Mouse (Mus musculus) neutrophil, adult 5-6 weeks (primary cell): ENCODE data around the gene Trip4. TPM values are rescaled to one million over a fixed set of nuclear protein-coding genes. Genes with fewer than 3 reads are reported as not detected.
"Not testable (repeated sequence)": the region's sequence is repeated elsewhere in the genome, so short reads cannot be mapped to it uniquely, and the experiment has no call there.

Experiments used
- ATAC-seq: fragments of 151-379, 151-347 bp; 2 replicates; pipeline ENCODE4 v1.8.0; 2017; ENCODE audit warnings: mild to moderate bottlenecking, moderate TSS enrichment; ENCODE audit not compliant: insufficient number of reproducible peaks, poor library complexity, low FRiP score, severe bottlenecking; ENCODE audit errors: extremely low read depth
- total RNA-seq: library from RNA; stranded (forward); fragments of 200-1000 nt; gene quantifications from 2 replicates; pipeline ENCODE4 v1.2.3, GENCODE M21; 2017

Trip4 gene
- total RNA-seq, 1 experiment from 2014 or later = 41.9 TPM

GRCm38 (mm10) chr9:65811784-65812183 is 96.8 kb downstream of the Trip4 start:
- no peak for ATAC-seq

DNA sequence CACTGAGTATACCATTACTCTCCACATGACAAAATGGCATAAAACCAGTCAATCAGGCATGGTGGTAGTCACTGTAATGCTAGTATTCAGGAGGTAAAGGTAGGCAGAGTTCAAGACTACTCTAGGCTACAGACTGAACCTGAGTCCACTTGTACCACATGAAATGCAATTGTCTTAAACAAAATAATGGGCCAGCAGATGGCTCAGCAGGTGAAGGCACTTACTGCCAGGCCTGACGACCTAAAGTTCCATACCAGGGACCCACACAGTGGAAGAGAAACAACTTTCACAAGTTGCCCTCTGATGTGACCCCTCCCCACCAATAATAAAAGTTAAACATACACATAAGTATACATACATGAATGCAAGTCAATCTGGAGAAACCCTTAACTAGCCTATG is 100.8 kb downstream of the Trip4 start:
- ATAC-seq = no peak

- no peak for ATAC-seq
Measured at GRCm38 (mm10) chr9:65807251-65807650, 101.3 kb downstream of the Trip4 start.

GRCm38 (mm10) chr9:65799770-65800169 is 108.8 kb downstream of the Trip4 start:
- ATAC-seq = no peak

DNA sequence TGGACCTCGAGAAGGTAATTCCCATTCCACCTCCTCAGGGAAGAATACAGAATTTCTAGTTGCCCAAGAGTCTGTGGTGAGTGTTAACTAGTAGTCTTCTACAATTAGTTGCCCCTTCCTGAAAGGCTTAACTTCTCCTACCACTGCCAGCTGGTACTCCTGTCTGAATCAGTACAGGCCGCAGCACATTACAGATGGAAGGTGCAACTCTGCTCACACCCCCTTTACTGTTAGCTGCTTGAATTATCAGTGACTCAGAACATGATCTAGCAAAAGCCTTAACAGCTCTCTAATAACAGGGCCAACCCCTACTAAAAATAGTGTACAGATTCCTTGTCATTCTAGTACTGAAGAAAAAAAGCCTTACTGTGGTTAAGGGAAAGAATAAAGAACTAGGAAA is 112.9 kb downstream of the Trip4 start:
- no peak for ATAC-seq

- ATAC-seq = no peak
Measured at GRCm38 (mm10) chr9:65794313-65794712, 114.3 kb downstream of the Trip4 start.

GRCm38 (mm10) chr9:65793506-65793905 is 115.1 kb downstream of the Trip4 start:
- no peak for ATAC-seq

- ATAC-seq = no peak
Measured at GRCm38 (mm10) chr9:65793086-65793485, 115.5 kb downstream of the Trip4 start.

- ATAC-seq = no peak
Measured at GRCm38 (mm10) chr9:65791846-65792245, 116.7 kb downstream of the Trip4 start.

GRCm38 (mm10) chr9:65791106-65791505 is 117.5 kb downstream of the Trip4 start:
- no peak for ATAC-seq

DNA sequence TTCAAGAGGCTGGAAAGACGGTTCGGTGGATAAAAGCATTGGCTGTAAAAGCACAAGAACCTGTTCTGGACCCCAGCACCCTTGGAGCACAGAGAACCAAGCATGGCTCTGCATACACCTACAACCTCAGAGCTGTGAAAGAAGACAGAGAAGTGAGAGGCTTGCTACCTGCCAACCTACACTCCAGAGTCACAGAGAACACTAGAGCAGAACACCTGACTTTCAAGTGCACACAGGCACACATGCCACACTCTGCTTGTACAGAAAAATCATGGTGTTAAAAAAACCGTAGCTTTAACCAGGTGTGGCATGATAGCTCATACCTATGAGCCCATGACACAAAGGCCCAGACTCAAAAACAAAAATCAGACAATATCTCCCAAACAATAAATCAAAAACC is 118.8 kb downstream of the Trip4 start:
- ATAC-seq = no peak

- no peak for ATAC-seq
Measured at GRCm38 (mm10) chr9:65788556-65788955, 120.0 kb downstream of the Trip4 start.

DNA sequence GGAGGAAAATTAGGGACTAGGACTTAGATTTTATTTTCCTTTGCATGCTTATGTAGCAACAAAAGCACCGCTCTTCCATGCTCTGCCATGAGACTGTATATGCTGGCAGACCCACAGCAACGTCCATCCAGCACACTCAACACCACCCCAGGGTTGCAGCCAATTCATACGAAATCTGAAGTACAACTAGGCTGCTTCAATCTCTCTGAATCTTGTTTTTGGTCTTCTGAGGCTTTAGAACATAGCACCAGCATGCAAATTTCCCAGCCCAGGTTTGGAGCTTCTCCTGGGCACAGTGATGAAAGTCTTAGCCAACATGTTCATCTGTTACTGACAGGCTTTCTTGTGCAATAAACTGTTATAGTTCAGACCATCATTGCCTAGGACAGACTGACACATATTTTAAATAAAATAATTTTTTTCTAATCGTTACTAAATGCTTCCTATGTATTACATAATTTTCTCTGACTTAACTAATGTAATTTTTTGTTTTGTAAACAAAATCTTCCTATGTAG is 120.7 kb downstream of the Trip4 start:
- no peak for ATAC-seq

DNA sequence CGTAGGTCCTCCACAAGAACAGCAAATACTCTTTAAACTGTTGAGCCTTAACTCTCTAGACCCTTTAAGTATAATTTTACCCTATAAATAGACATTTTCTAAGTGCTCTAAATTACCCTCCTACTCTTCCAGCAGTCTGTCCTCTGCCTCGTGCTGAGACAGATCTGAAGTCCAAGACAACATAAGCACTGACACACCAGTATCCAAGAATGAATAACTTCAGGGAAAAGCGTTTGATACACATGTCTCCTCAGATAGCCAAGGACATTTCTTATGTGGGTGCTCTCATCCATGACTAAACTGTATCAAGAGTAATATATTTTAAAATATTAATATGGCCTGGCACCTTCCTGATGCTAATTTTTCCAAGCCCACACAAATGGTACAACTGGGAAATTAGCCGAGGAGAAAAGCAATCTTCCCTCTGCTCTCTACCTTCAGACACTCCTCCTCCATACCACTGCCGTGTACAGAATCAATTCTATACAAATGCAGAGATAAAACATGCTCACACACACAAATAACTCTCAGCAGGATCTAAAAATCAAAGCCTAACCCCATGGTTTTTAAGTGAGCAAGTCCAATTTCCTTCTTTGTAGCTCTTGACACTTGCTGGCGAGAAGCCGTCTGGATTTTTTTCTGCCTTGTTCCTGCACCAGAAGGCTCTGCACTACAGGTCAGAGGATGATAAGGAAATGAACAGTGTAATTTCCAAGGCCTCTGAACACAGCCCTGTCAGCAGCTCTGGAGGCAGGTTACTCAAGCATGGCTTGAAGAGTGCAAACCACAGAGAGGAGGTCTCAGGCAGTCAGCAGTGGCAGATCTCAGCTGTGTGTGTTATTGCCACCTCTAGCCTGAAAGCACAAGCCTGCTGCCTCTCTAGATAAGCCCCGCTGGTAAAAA is 121.5 kb downstream of the Trip4 start:
- no peak for ATAC-seq

- ATAC-seq = no peak
Measured at GRCm38 (mm10) chr9:65785772-65786368, 122.7 kb downstream of the Trip4 start.

DNA sequence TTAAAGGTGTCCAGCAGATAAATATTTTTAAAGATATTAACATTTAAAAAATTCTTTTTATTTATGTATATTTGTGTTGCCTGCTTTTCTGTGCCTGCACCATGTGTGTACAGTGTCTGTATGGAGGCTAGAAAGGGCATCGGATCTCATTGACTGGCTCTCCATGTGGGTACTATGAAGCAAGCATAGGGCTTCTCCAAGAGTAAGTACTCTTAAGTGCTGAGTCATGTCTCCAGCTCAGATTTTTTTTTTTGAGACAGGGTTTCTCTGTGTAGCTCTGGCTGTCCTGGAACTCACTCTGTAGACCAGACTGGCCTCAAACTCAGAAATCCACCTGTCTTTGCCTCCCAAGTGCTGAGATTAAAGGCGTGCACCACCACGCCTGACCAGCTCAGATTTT is 129.0 kb downstream of the Trip4 start:
- ATAC-seq = not testable (repeated sequence)
